Mouse (Mus musculus): ENCODE results near the gene Iscu. TPM values are rescaled to one million over a fixed set of nuclear protein-coding genes. Genes with fewer than 3 reads are reported as not detected.
"Not testable (repeated sequence)": the region's sequence is repeated elsewhere in the genome, so short reads cannot be mapped to it uniquely, and the experiment has no call there.

The Iscu gene
- polyA plus RNA-seq, 1 experiment from 2014 or later, result 92.4 TPM

- Histone ChIP-seq H3K36me3 (replicated peaks; ENCODE audit: control insufficient read depth, insufficient read depth) (no peaks in the 10 kb centered on the region), H3K9me3 (ENCODE audit: control insufficient read depth, low read length) (peaks cover 7% of the 10 kb centered on the region; the same call in 1 of the 2 replicates), H3K4me3 (replicated peaks; ENCODE audit: low read length) (no peak overlapping the region), H3K27me3 (ENCODE audit: control insufficient read depth, insufficient read depth, low read length) (no peaks in the 10 kb centered on the region), H3K27ac (no peak overlapping the region), H3K4me2 (replicated peaks) (no peak overlapping the region), H3K9ac (no peak overlapping the region), H3K4me1 (replicated peaks; ENCODE audit: control insufficient read depth, insufficient read depth, low read length) (no peaks in the 10 kb centered on the region)
- 48% methylated on average over 10 of the region's 10 CpGs for WGBS
- ATAC-seq (ENCODE audit: low FRiP score) (no peak), DNase-seq (ENCODE audit: low spot score) (no peak)
These were observed 33.9 kb downstream of the Iscu start for GRCm38 (mm10) chr5:113806414-113806813.

- Histone ChIP-seq H3K9me3 (ENCODE audit: control insufficient read depth, low read length) (peaks cover 9% of the 10 kb centered on the region; the same call in 1 of the 2 replicates), H3K36me3 (replicated peaks; ENCODE audit: control insufficient read depth, insufficient read depth) (no peaks in the 10 kb centered on the region), H3K4me3 (replicated peaks; ENCODE audit: low read length) (no peak overlapping the region), H3K27me3 (ENCODE audit: control insufficient read depth, insufficient read depth, low read length) (no peaks in the 10 kb centered on the region), H3K4me2 (replicated peaks) (no peak overlapping the region), H3K9ac (no peak overlapping the region), H3K4me1 (replicated peaks; ENCODE audit: control insufficient read depth, insufficient read depth, low read length) (no peaks in the 10 kb centered on the region), H3K27ac (no peak overlapping the region)
- DNase-seq (ENCODE audit: low spot score), result no peak
- 62% methylated on average over 9 of the region's 9 CpGs for WGBS
- no peak for ATAC-seq (ENCODE audit: low FRiP score)
These were observed 35.2 kb downstream of the Iscu start for GRCm38 (mm10) chr5:113807712-113808111.

- Histone ChIP-seq H3K27me3 (ENCODE audit: control insufficient read depth, insufficient read depth, low read length) (no peaks in the 10 kb centered on the region), H3K4me3 (replicated peaks; ENCODE audit: low read length) (no peak overlapping the region), H3K9me3 (ENCODE audit: control insufficient read depth, low read length) (peaks cover 9% of the 10 kb centered on the region; the same call in 1 of the 2 replicates), H3K27ac (no peak overlapping the region), H3K4me2 (replicated peaks) (no peak overlapping the region), H3K36me3 (replicated peaks; ENCODE audit: control insufficient read depth, insufficient read depth) (no peaks in the 10 kb centered on the region), H3K9ac (no peak overlapping the region), H3K4me1 (replicated peaks; ENCODE audit: control insufficient read depth, insufficient read depth, low read length) (no peaks in the 10 kb centered on the region)
- DNase-seq (ENCODE audit: low spot score) (no peak), ATAC-seq (ENCODE audit: low FRiP score) (no peak)
- WGBS, result 91% methylated on average over 2 of the region's 2 CpGs
These were observed 35.6 kb downstream of the Iscu start for GRCm38 (mm10) chr5:113808177-113808576.

- WGBS, result 89% methylated on average over 4 of the region's 4 CpGs
- no peaks in the 10 kb centered on the region for H3K36me3 ChIP-seq (replicated peaks; ENCODE audit: control insufficient read depth, insufficient read depth)
- H3K27me3 ChIP-seq (ENCODE audit: control insufficient read depth, insufficient read depth, low read length), result no peaks in the 10 kb centered on the region
These were observed 37.6 kb downstream of the Iscu start for GRCm38 (mm10) chr5:113810111-113810510.

GRCm38 (mm10) chr5:113811824-113812420 lies 39.4 kb downstream of the Iscu start:
- H3K4me2 ChIP-seq (replicated peaks); H3K9ac ChIP-seq; H3K4me3 ChIP-seq (replicated peaks; ENCODE audit: low read length); H3K27me3 ChIP-seq (ENCODE audit: control insufficient read depth, insufficient read depth, low read length); H3K27ac ChIP-seq; ATAC-seq (ENCODE audit: low FRiP score); H3K36me3 ChIP-seq (replicated peaks; ENCODE audit: control insufficient read depth, insufficient read depth); H3K4me1 ChIP-seq (replicated peaks; ENCODE audit: control insufficient read depth, insufficient read depth, low read length); DNase-seq (ENCODE audit: low spot score); H3K9me3 ChIP-seq (ENCODE audit: control insufficient read depth, low read length): not testable (repeated sequence)
- 28% methylated on average over 11 of the region's 12 CpGs for WGBS

More at GRCm38 (mm10) chr5:113810111-113810510, 37.6 kb downstream of the Iscu start:
- DNase-seq (ENCODE audit: low spot score), result no peak
- no peak overlapping the region for H3K4me2 ChIP-seq (replicated peaks)
- H3K4me1 ChIP-seq (replicated peaks; ENCODE audit: control insufficient read depth, insufficient read depth, low read length), result no peaks in the 10 kb centered on the region
- ATAC-seq (ENCODE audit: low FRiP score), result no peak
- H3K27ac ChIP-seq, result no peak overlapping the region
- no peak overlapping the region for H3K4me3 ChIP-seq (replicated peaks; ENCODE audit: low read length)
- H3K9ac ChIP-seq, result no peak overlapping the region
- peaks cover 9% of the 10 kb centered on the region; the same call in 1 of the 2 replicates for H3K9me3 ChIP-seq (ENCODE audit: control insufficient read depth, low read length)

- Histone ChIP-seq H3K9me3 (ENCODE audit: control insufficient read depth, low read length) (peaks cover 9% of the 10 kb centered on the region; the same call in 1 of the 2 replicates), H3K27ac (no peak overlapping the region), H3K36me3 (replicated peaks; ENCODE audit: control insufficient read depth, insufficient read depth) (no peaks in the 10 kb centered on the region), H3K9ac (no peak overlapping the region), H3K4me3 (replicated peaks; ENCODE audit: low read length) (no peak overlapping the region), H3K4me2 (replicated peaks) (no peak overlapping the region), H3K4me1 (replicated peaks; ENCODE audit: control insufficient read depth, insufficient read depth, low read length) (no peaks in the 10 kb centered on the region), H3K27me3 (ENCODE audit: control insufficient read depth, insufficient read depth, low read length) (no peaks in the 10 kb centered on the region)
- no peak for DNase-seq (ENCODE audit: low spot score)
- ATAC-seq (ENCODE audit: low FRiP score), result no peak
- WGBS, result 86% methylated on average over 2 of the region's 2 CpGs
These were observed 40.1 kb downstream of the Iscu start for GRCm38 (mm10) chr5:113812638-113813037.

- Histone ChIP-seq H3K36me3 (replicated peaks; ENCODE audit: control insufficient read depth, insufficient read depth) (no peaks in the 10 kb centered on the region), H3K9ac (no peak overlapping the region), H3K27me3 (ENCODE audit: control insufficient read depth, insufficient read depth, low read length) (no peaks in the 10 kb centered on the region), H3K9me3 (ENCODE audit: control insufficient read depth, low read length) (peaks cover 9% of the 10 kb centered on the region; the same call in 1 of the 2 replicates), H3K4me1 (replicated peaks; ENCODE audit: control insufficient read depth, insufficient read depth, low read length) (no peaks in the 10 kb centered on the region), H3K4me3 (replicated peaks; ENCODE audit: low read length) (no peak overlapping the region), H3K27ac (no peak overlapping the region), H3K4me2 (replicated peaks) (no peak overlapping the region)
- ATAC-seq (ENCODE audit: low FRiP score) (no peak), DNase-seq (ENCODE audit: low spot score) (no peak)
- 22% methylated on average over 9 of the region's 9 CpGs for WGBS
These were observed 41.1 kb downstream of the Iscu start for GRCm38 (mm10) chr5:113813608-113814007.

GRCm38 (mm10) chr5:113814111-113815040 lies 41.8 kb downstream of the Iscu start:
- DNase-seq (ENCODE audit: low spot score), result no peak
- Histone ChIP-seq H3K36me3 (replicated peaks; ENCODE audit: control insufficient read depth, insufficient read depth) (no peaks in the 10 kb centered on the region), H3K4me3 (replicated peaks; ENCODE audit: low read length) (no peak overlapping the region), H3K4me2 (replicated peaks) (no peak overlapping the region), H3K27me3 (ENCODE audit: control insufficient read depth, insufficient read depth, low read length) (no peaks in the 10 kb centered on the region), H3K4me1 (replicated peaks; ENCODE audit: control insufficient read depth, insufficient read depth, low read length) (no peaks in the 10 kb centered on the region), H3K9ac (no peak overlapping the region), H3K27ac (no peak overlapping the region), H3K9me3 (ENCODE audit: control insufficient read depth, low read length) (peaks cover 9% of the 10 kb centered on the region; the same call in 1 of the 2 replicates)
- no peak for ATAC-seq (ENCODE audit: low FRiP score)
- WGBS, result 41% methylated on average over 27 of the region's 27 CpGs

- Histone ChIP-seq H3K4me1 (replicated peaks; ENCODE audit: control insufficient read depth, insufficient read depth, low read length) (no peaks in the 10 kb centered on the region), H3K4me2 (replicated peaks) (no peak overlapping the region), H3K27me3 (ENCODE audit: control insufficient read depth, insufficient read depth, low read length) (no peaks in the 10 kb centered on the region), H3K9me3 (ENCODE audit: control insufficient read depth, low read length) (peaks cover 9% of the 10 kb centered on the region; the same call in 1 of the 2 replicates), H3K9ac (no peak overlapping the region), H3K36me3 (replicated peaks; ENCODE audit: control insufficient read depth, insufficient read depth) (no peaks in the 10 kb centered on the region), H3K27ac (no peak overlapping the region), H3K4me3 (replicated peaks; ENCODE audit: low read length) (no peak overlapping the region)
- ATAC-seq (ENCODE audit: low FRiP score) (no peak), DNase-seq (ENCODE audit: low spot score) (no peak)
- WGBS, result 54% methylated on average over 11 of the region's 11 CpGs
These were observed 42.5 kb downstream of the Iscu start for GRCm38 (mm10) chr5:113815041-113815389.
